Mouse (Mus musculus) MEL-GATA-1-ER (cell line): ENCODE data around the gene Clip2.
"Not testable (repeated sequence)": the region's sequence is repeated elsewhere in the genome, so short reads cannot be mapped to it uniquely, and the experiment has no call there.

Experiments used
- DNase-seq: peaks from one replicate; pipeline ENCODE4 v3.0.0-alpha.2; 2012; ENCODE audit warnings: low read depth; ENCODE audit errors: extremely low read depth

Gene Clip2

GRCm38 (mm10) chr5:134462316-134462715 lies 89.9 kb downstream of the Clip2 start:
- no peak for DNase-seq

- no peak for DNase-seq
These were observed 91.7 kb downstream of the Clip2 start for GRCm38 (mm10) chr5:134460546-134460945.

- DNase-seq: no peak
These were observed 93.1 kb downstream of the Clip2 start for GRCm38 (mm10) chr5:134459096-134459495.

- no peak for DNase-seq
These were observed 93.8 kb downstream of the Clip2 start for GRCm38 (mm10) chr5:134458416-134458815.

- DNase-seq: no peak
These were observed 94.9 kb downstream of the Clip2 start for GRCm38 (mm10) chr5:134457371-134457770.

- peak; percentile 50 for DNase-seq
These were observed 95.7 kb downstream of the Clip2 start, which contains the start of gene Gtf2ird1 for GRCm38 (mm10) chr5:134456503-134456962. Gtf2ird1 (minus strand) TSS chr5:134456716.

GRCm38 (mm10) chr5:134455914-134456423 lies 96.3 kb downstream of the Clip2 start:
- no peak for DNase-seq

GRCm38 (mm10) chr5:134455186-134455895 lies 96.9 kb downstream of the Clip2 start:
- peak; percentile 31 for DNase-seq

GRCm38 (mm10) chr5:134454421-134454820 lies 97.8 kb downstream of the Clip2 start:
- no peak for DNase-seq

GRCm38 (mm10) chr5:134453577-134453976 lies 98.7 kb downstream of the Clip2 start:
- DNase-seq: no peak

GRCm38 (mm10) chr5:134446755-134447154 lies 105.5 kb downstream of the Clip2 start:
- not testable (repeated sequence) for DNase-seq

- DNase-seq: no peak
These were observed 106.3 kb downstream of the Clip2 start for GRCm38 (mm10) chr5:134445895-134446294.

GRCm38 (mm10) chr5:134445208-134445831 lies 106.9 kb downstream of the Clip2 start:
- DNase-seq: no peak

- DNase-seq: no peak
These were observed 107.8 kb downstream of the Clip2 start for GRCm38 (mm10) chr5:134444473-134444872.

GRCm38 (mm10) chr5:134442066-134442465 lies 110.2 kb downstream of the Clip2 start:
- DNase-seq: no peak

GRCm38 (mm10) chr5:134441105-134441504 lies 111.1 kb downstream of the Clip2 start:
- no peak for DNase-seq

GRCm38 (mm10) chr5:134440098-134440497 lies 112.1 kb downstream of the Clip2 start:
- DNase-seq: no peak

GRCm38 (mm10) chr5:134439481-134439880 lies 112.8 kb downstream of the Clip2 start:
- DNase-seq: no peak
